Mouse (Mus musculus) olfactory bulb, adult 2 months (tissue): ENCODE results near the gene Gm7534.

Experiments used
- CTCF ChIP-seq: fragments of 200-500 bp; IDR thresholded peaks from 2 replicates; pipeline ENCODE4 v1.5.1; 2012; ENCODE audit warnings: low read depth, mild to moderate bottlenecking, low read length, moderate library complexity; ENCODE audit not compliant: insufficient read depth
- POLR2A ChIP-seq: fragments of 200-500 bp; IDR thresholded peaks from 2 replicates; pipeline ENCODE4 v1.6.1; 2012; ENCODE audit warnings: mild to moderate bottlenecking, low read depth, low read length, moderate library complexity; ENCODE audit not compliant: insufficient read depth

DNA sequence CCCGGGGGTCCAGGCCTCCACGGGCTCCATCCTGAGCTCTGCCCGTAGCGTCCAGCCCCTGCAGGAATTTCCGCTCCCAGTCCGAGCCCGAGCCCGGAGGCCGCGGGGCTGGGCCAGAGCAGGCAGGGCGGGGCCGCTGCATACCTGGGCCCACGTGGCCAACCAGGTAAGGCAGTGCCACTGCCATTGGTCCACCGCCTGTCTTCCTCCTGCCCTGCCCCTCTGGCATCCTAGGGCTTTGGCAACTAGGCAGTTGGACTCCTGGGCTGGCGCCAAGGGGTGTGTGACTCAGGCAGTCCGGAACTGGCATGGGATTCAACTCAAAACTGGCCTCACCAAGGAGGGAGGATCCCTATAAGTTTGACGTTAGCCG lies 35.5 kb upstream of the Gm7534 start, which contains the start of gene Cnksr1:
- no peak for TF ChIP-seq POLR2A
- no peak for TF ChIP-seq CTCF
